In the genomic region with DNA sequence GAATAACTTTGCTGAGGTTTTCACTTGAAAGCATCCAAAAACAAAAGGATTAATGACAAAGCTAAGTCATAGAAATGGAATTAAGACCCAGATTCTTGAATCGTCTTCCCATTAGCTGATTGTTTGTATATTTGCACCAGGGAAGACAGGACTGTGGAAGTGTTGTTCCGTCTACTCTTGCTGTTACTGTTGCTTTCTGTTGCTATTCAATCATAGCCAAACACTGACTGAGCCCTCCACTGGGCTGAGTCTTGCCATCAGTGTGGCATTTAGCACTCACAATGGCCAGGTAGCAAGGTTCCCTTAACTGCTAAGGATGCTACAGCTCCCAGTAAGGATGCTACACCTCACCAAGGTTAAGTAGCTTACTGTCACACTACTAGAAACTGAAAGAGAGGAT, we compare ENCODE assay signal across 19 mouse cellular contexts. TPM values are rescaled to one million over a fixed set of nuclear protein-coding genes. Genes with fewer than 3 reads are reported as not detected.
DNase-seq lines count a peak whose midpoint lies in the region; ATAC-seq and TF ChIP-seq lines count a peak whose summit lies in the region.
"Had no signal": no experiment of that assay in that cellular context is flagged by ENCODE, and none has a peak within 500 bp of the region (broad histone marks: within the 10 kb centered on the region; RNA-seq: fewer than 3 reads in every experiment).

No protein-coding gene starts in this region.

- H3K27ac ChIP-seq in heart, embryonic 11.5 days (ENCODE audit: low read depth, low read length): no peak overlapping the region

- no peaks in the 10 kb centered on the region for H3K36me3 ChIP-seq in heart, embryonic 11.5 days (ENCODE audit: control insufficient read depth, insufficient read depth, low read length)
- H3K36me3 ChIP-seq: G1E had no signal

- H3K4me1 ChIP-seq in heart, embryonic 11.5 days (ENCODE audit: control insufficient read depth, insufficient read depth, low read length): no peaks in the 10 kb centered on the region

- CTCF ChIA-PET in Patski (lab: Charles Lee): interaction anchor here (1.5 kb wide), 1 partner anchor 17 kb away, joined by 3 read pairs; no protein-coding TSS in a partner anchor

- no peak overlapping the region for H3K9ac ChIP-seq in heart, embryonic 11.5 days (ENCODE audit: low read depth, low read length)

- in situ Hi-C loops in Patski (cut with MboI; ENCODE audit: low pct_unique_long_range_greater_than_20kb): no loop called here

- no peak for ATAC-seq in heart, embryonic 11.5 days (replicated peaks; ENCODE audit: insufficient number of reproducible peaks, low FRiP score, low TSS enrichment)
- ATAC-seq in Patski: peak; percentile 57
- ATAC-seq: activated CD4-positive, CD25-positive, alpha-beta regulatory T cell, adult 4 months; CD4-positive, CD25-positive, alpha-beta regulatory T cell, adult 4 months had no signal

- 76% methylated on average over 2 of the region's 2 CpGs for WGBS in heart, embryonic 11.5 days (ENCODE audit: insufficient replicate concordance)

- TF ChIP-seq CTCF in Patski (IDR thresholded peaks at IDR 0.05): no peak

- H3K9me3 ChIP-seq in heart, embryonic 11.5 days (replicated peaks; ENCODE audit: control insufficient read depth, low read length): no peaks in the 10 kb centered on the region
- H3K9me3 ChIP-seq: G1E had no signal

- no peaks in the 10 kb centered on the region for H3K27me3 ChIP-seq in heart, embryonic 11.5 days (ENCODE audit: control insufficient read depth, insufficient read depth, low read length)
- H3K27me3 ChIP-seq in Patski: peaks cover under 1% of the 10 kb centered on the region
- H3K27me3 ChIP-seq: CH12.LX had no signal

- DNase-seq in heart, adult 11 months: peak; percentile 66
- peak; percentile 4 for DNase-seq in Patski (ENCODE audit: low read depth, low spot score)
- DNase-seq in layer of hippocampus, adult 11-12 months (ENCODE audit: low spot score): no peak
- DNase-seq: adrenal gland, adult 2 months; adrenal gland, adult 8-10 months; adrenal gland, postnatal 10 days; adrenal gland, postnatal 14 days; adrenal gland, postnatal 25 days; adrenal gland, postnatal 36 days; B cell, adult 2 months; cerebellum, adult 11 months; cerebellum, adult 11-12 months; cerebellum, adult 18-20 months; cerebellum, adult 2 months had no signal

- no peak overlapping the region for H3K4me3 ChIP-seq in heart, embryonic 11.5 days (ENCODE audit: low read depth, low read length)

- POLR2A ChIA-PET in Patski (lab: Charles Lee): no interaction called here

- H3K4me2 ChIP-seq in heart, embryonic 11.5 days: no peak overlapping the region

RNA-seq across cellular contexts. Expression of gene Slc1a1, which starts 25.4 kb away (rescaled TPM):
- 0.93 and 1.5 TPM in 2 replicates for polyA plus RNA-seq in heart, embryonic 11.5 days (2014; fragmentation: Nextera tagmentation; extraction: Ambion mirVana)
- 0.91 TPM for polyA plus RNA-seq in Patski (2021)
- polyA plus RNA-seq: activated CD4-positive, CD25-positive, alpha-beta regulatory T cell, adult 4 months; G1E had no signal
